In genomic region chr8:13506849-13507248, GRCm38 (mm10) we compare ENCODE assay signal across 10 mouse cellular contexts. TPM values are rescaled to one million over a fixed set of nuclear protein-coding genes. Genes with fewer than 3 reads are reported as not detected.
DNase-seq lines count a peak whose midpoint lies in the region; ATAC-seq and TF ChIP-seq lines count a peak whose summit lies in the region.
"Had no signal": no experiment of that assay in that cellular context is flagged by ENCODE, and none has a peak within 500 bp of the region (broad histone marks: within the 10 kb centered on the region; RNA-seq: fewer than 3 reads in every experiment).

No protein-coding gene starts in this region.

- 36% methylated on average over 4 of the region's 4 CpGs for WGBS in hindbrain, postnatal 0 days
- 49% methylated on average over 4 of the region's 4 CpGs for WGBS in hindbrain, embryonic 13.5 days
- 57% methylated on average over 4 of the region's 4 CpGs for WGBS in hindbrain, embryonic 10.5 days

- H3K9ac ChIP-seq in hindbrain, postnatal 0 days (replicated peaks; ENCODE audit: low read length) = no peak overlapping the region
- H3K9ac ChIP-seq in hindbrain, embryonic 13.5 days = no peak overlapping the region
- H3K9ac ChIP-seq: embryonic facial prominence, embryonic 12.5 days; liver, embryonic 14.5 days had no signal

- H3K4me3 ChIP-seq in hindbrain, postnatal 0 days (ENCODE audit: low read length) = no peak overlapping the region
- no peak overlapping the region for H3K4me3 ChIP-seq in hindbrain, embryonic 13.5 days
- no peak overlapping the region for H3K4me3 ChIP-seq in gastrocnemius, adult 2 months
- no peak overlapping the region for H3K4me3 ChIP-seq in hindbrain, embryonic 10.5 days
- H3K4me3 ChIP-seq: embryonic facial prominence, embryonic 12.5 days had no signal

- peak; percentile 41 for DNase-seq in hindbrain, postnatal 0 days (ENCODE audit: low spot score)
- peak; percentile 90 for DNase-seq in gastrocnemius, adult 2 months
- DNase-seq in kidney, adult 9 months = peak; percentile 97
- no peak for DNase-seq in frontal cortex, postnatal 14 days (ENCODE audit: low spot score in 2 of 2)
- DNase-seq in thymus, adult 18-20 months = no peak
- DNase-seq in hindbrain, embryonic 10.5 days (ENCODE audit: low spot score) = no peak

- H3K27ac ChIP-seq in hindbrain, postnatal 0 days = no peak overlapping the region
- no peak overlapping the region for H3K27ac ChIP-seq in hindbrain, embryonic 13.5 days
- H3K27ac ChIP-seq in gastrocnemius, adult 2 months = peak overlapping the region; percentile 67
- no peak overlapping the region for H3K27ac ChIP-seq in hindbrain, embryonic 10.5 days
- H3K27ac ChIP-seq: embryonic facial prominence, embryonic 12.5 days; liver, embryonic 14.5 days had no signal

- H3K4me1 ChIP-seq in hindbrain, postnatal 0 days (ENCODE audit: insufficient read depth, low read length) = no peaks in the 10 kb centered on the region
- no peaks in the 10 kb centered on the region for H3K4me1 ChIP-seq in hindbrain, embryonic 13.5 days (replicated peaks)
- H3K4me1 ChIP-seq in hindbrain, embryonic 10.5 days (replicated peaks) = peaks cover 6% of the 10 kb centered on the region; the same call in 1 of the 2 replicates
- H3K4me1 ChIP-seq: embryonic facial prominence, embryonic 12.5 days had no signal

- H3K27me3 ChIP-seq in hindbrain, postnatal 0 days (ENCODE audit: insufficient read depth, low read length) = no peaks in the 10 kb centered on the region
- no peaks in the 10 kb centered on the region for H3K27me3 ChIP-seq in hindbrain, embryonic 13.5 days
- H3K27me3 ChIP-seq in hindbrain, embryonic 10.5 days (ENCODE audit: insufficient read depth, poor library complexity, severe bottlenecking) = no peaks in the 10 kb centered on the region
- H3K27me3 ChIP-seq: embryonic facial prominence, embryonic 12.5 days had no signal

- H3K36me3 ChIP-seq in hindbrain, postnatal 0 days (ENCODE audit: insufficient read depth, low read length) = no peaks in the 10 kb centered on the region
- no peaks in the 10 kb centered on the region for H3K36me3 ChIP-seq in hindbrain, embryonic 13.5 days
- no peaks in the 10 kb centered on the region for H3K36me3 ChIP-seq in hindbrain, embryonic 10.5 days
- H3K36me3 ChIP-seq: embryonic facial prominence, embryonic 12.5 days had no signal

- no peak for TF ChIP-seq CTCF in hindbrain, postnatal 0 days (IDR thresholded peaks at IDR 0.05; ENCODE audit: low read depth)
- TF ChIP-seq CTCF in gastrocnemius, adult 2 months (IDR thresholded peaks at IDR 0.05) = no peak

- no peak overlapping the region for H3K4me2 ChIP-seq in hindbrain, postnatal 0 days (ENCODE audit: low read depth, low read length)
- no peak overlapping the region for H3K4me2 ChIP-seq in hindbrain, embryonic 13.5 days
- H3K4me2 ChIP-seq: embryonic facial prominence, embryonic 12.5 days had no signal

- peak; percentile 40; the same call in 1 of the 2 replicates for ATAC-seq in hindbrain, postnatal 0 days
- ATAC-seq in hindbrain, embryonic 13.5 days (ENCODE audit: low FRiP score) = no peak
- peak; percentile 86 for ATAC-seq in megakaryocyte-erythroid progenitor cell, adult 5-6 weeks (replicated peaks; ENCODE audit: low FRiP score, low TSS enrichment, poor library complexity, severe bottlenecking)

- no peaks in the 10 kb centered on the region for H3K9me3 ChIP-seq in hindbrain, postnatal 0 days (ENCODE audit: low read length)
- no peaks in the 10 kb centered on the region for H3K9me3 ChIP-seq in hindbrain, embryonic 13.5 days
- no peaks in the 10 kb centered on the region for H3K9me3 ChIP-seq in hindbrain, embryonic 10.5 days
- H3K9me3 ChIP-seq: embryonic facial prominence, embryonic 12.5 days had no signal

- intact Hi-C loops in gastrocnemius, adult 2 months (cut with DNase I) = no loop called here

RNA-seq across cellular contexts. Expression of gene Gas6, which starts 12.6 kb away (rescaled TPM):
- 89.0 and 91.2 TPM in 2 replicates for total RNA-seq in hindbrain, postnatal 0 days (2014; rRNA removed)
- 77.9 and 78.4 TPM in 2 replicates for polyA plus RNA-seq in hindbrain, postnatal 0 days (2015; fragmentation: Nextera tagmentation; extraction: Ambion mirVana)
- polyA plus RNA-seq in hindbrain, embryonic 13.5 days (2015; fragmentation: Nextera tagmentation; extraction: Ambion mirVana) = 23.5 and 25.8 TPM in 2 replicates
- 10 to 100 TPM; 63.4 to 87.3 TPM for total RNA-seq in gastrocnemius, adult 2 months (2021)
- not detected in 2 replicates for total RNA-seq in megakaryocyte-erythroid progenitor cell, adult 5-6 weeks (2014; fragmentation: Nextera tagmentation)
- 1.3 TPM in 1 of 2 replicates, not detected in the other for total RNA-seq in megakaryocyte-erythroid progenitor cell, adult 5-6 weeks (2017)
- 12.9 and 15.8 TPM in 2 replicates for polyA plus RNA-seq in hindbrain, embryonic 10.5 days (2016; fragmentation: Nextera tagmentation; extraction: Ambion mirVana)

RNA-seq across cellular contexts. Expression of gene 1700029H14Rik, which starts 55.4 kb away (rescaled TPM):
- 2.8 TPM in 1 of 2 replicates, not detected in the other for total RNA-seq in hindbrain, postnatal 0 days (2014; rRNA removed)
- polyA plus RNA-seq in hindbrain, postnatal 0 days (2015; fragmentation: Nextera tagmentation; extraction: Ambion mirVana) = 0.30 and 0.57 TPM in 2 replicates
- not detected in 2 replicates for polyA plus RNA-seq in hindbrain, embryonic 13.5 days (2015; fragmentation: Nextera tagmentation; extraction: Ambion mirVana)
- total RNA-seq in gastrocnemius, adult 2 months (2021) = not detected
- total RNA-seq in megakaryocyte-erythroid progenitor cell, adult 5-6 weeks (2014; fragmentation: Nextera tagmentation) = not detected in 2 replicates
- not detected in 2 replicates for total RNA-seq in megakaryocyte-erythroid progenitor cell, adult 5-6 weeks (2017)
- polyA plus RNA-seq in hindbrain, embryonic 10.5 days (2016; fragmentation: Nextera tagmentation; extraction: Ambion mirVana) = not detected in 2 replicates
- polyA plus RNA-seq: embryonic facial prominence, embryonic 12.5 days had no signal

Comparison
In these comparisons a context has a peak if more than half of its experiments do, and no peak if none do; other contexts are left out.
1. DNase-seq: peak in hindbrain, postnatal 0 days (single experiment), gastrocnemius, adult 2 months (single experiment) and kidney, adult 9 months (single experiment); none in frontal cortex, postnatal 14 days (0 of 2), thymus, adult 18-20 months (0 of 2) and hindbrain, embryonic 10.5 days (single experiment).
2. RNA of gene Gas6, which starts 12.6 kb away (total RNA-seq): 89.0 to 91.2 TPM in hindbrain, postnatal 0 days and 63.4 to 87.3 TPM in gastrocnemius, adult 2 months; 1.3 TPM in megakaryocyte-erythroid progenitor cell, adult 5-6 weeks; every median in the first group is over 10 times any median in the second.